Mouse (Mus musculus): ENCODE data around the gene Plekha3. TPM values are rescaled to one million over a fixed set of nuclear protein-coding genes. Genes with fewer than 3 reads are reported as not detected.
A peak's percentile ranks its signal among the peaks of the same experiment; 100 is the strongest.

Plekha3 gene
- polyA plus RNA-seq, 1 experiment = 13.1 TPM

- H3ac ChIP-seq (ENCODE audit: control insufficient read depth, insufficient read length) = no peak overlapping the region
- peaks cover 10% of the 10 kb centered on the region for H3K36me3 ChIP-seq (ENCODE audit: control insufficient read depth, insufficient read depth)
- peak overlapping the region; percentile 91 for H3K4me2 ChIP-seq (ENCODE audit: low read depth)
- H3K79me2 ChIP-seq (ENCODE audit: control insufficient read depth, insufficient read depth) = peaks cover 53% of the 10 kb centered on the region
- H3K27me3 ChIP-seq (ENCODE audit: control insufficient read depth, insufficient read depth, insufficient read length) = no peaks in the 10 kb centered on the region
- H3K4me3 ChIP-seq = peak overlapping the region; percentile 37
- TF ChIP-seq USF1 (IDR thresholded peaks at IDR 0.05; ENCODE audit: low read depth) = no peak
- TF ChIP-seq CEBPB (IDR thresholded peaks at IDR 0.05; ENCODE audit: insufficient read depth, poor library complexity, severe bottlenecking) = peak; percentile 34; the same call in 1 of the 2 replicates
- no peak for TF ChIP-seq MYOG (IDR thresholded peaks at IDR 0.05; ENCODE audit: control insufficient read depth in 1 of 3, insufficient read depth in 1 of 3, insufficient read length in 2 of 3, low read depth in 2 of 3)
- no peak for TF ChIP-seq REST (IDR thresholded peaks at IDR 0.05; ENCODE audit: insufficient read depth, insufficient read length)
- TF ChIP-seq POLR2A (IDR thresholded peaks at IDR 0.05; ENCODE audit: insufficient read length, low read depth) = no peak
- TF ChIP-seq TCF12 (IDR thresholded peaks at IDR 0.05; ENCODE audit: insufficient read depth, poor library complexity, severe bottlenecking) = no peak
These were observed 1.5 kb downstream of the Plekha3 start for GRCm38 (mm10) chr2:76676401-76677226.

- no peaks in the 10 kb centered on the region for H3K27me3 ChIP-seq (ENCODE audit: control insufficient read depth, insufficient read depth, insufficient read length)
- no peak overlapping the region for H3ac ChIP-seq (ENCODE audit: control insufficient read depth, insufficient read length)
- H3K36me3 ChIP-seq (ENCODE audit: control insufficient read depth, insufficient read depth) = peaks cover 31% of the 10 kb centered on the region
- no peak overlapping the region for H3K4me3 ChIP-seq
- H3K79me2 ChIP-seq (ENCODE audit: control insufficient read depth, insufficient read depth) = peaks cover 35% of the 10 kb centered on the region
- H3K4me2 ChIP-seq (ENCODE audit: low read depth) = no peak overlapping the region
- TF ChIP-seq E2F4 (IDR thresholded peaks at IDR 0.05; ENCODE audit: insufficient read depth) (no peak), MYOG (IDR thresholded peaks at IDR 0.05; ENCODE audit: control insufficient read depth in 1 of 3, insufficient read depth in 1 of 3, insufficient read length in 2 of 3, low read depth in 2 of 3) (no peak), SRF (IDR thresholded peaks at IDR 0.05; ENCODE audit: control insufficient read depth, insufficient read length, low read depth) (no peak), REST (IDR thresholded peaks at IDR 0.05; ENCODE audit: insufficient read depth, insufficient read length) (no peak)
These were observed 7.2 kb downstream of the Plekha3 start for GRCm38 (mm10) chr2:76682301-76682700.

- Histone ChIP-seq H3K36me3 (ENCODE audit: control insufficient read depth, insufficient read depth) (peaks cover 23% of the 10 kb centered on the region), H3K79me2 (ENCODE audit: control insufficient read depth, insufficient read depth) (no peaks in the 10 kb centered on the region), H3K27me3 (ENCODE audit: control insufficient read depth, insufficient read depth, insufficient read length) (no peaks in the 10 kb centered on the region), H3K4me3 (no peak overlapping the region), H3K4me2 (ENCODE audit: low read depth) (no peak overlapping the region), H3ac (ENCODE audit: control insufficient read depth, insufficient read length) (no peak overlapping the region)
- no peak for TF ChIP-seq MAX (IDR thresholded peaks at IDR 0.05; ENCODE audit: low read depth)
- peak; percentile 9 to 42 (median 11) for TF ChIP-seq MYOG (IDR thresholded peaks at IDR 0.05; ENCODE audit: control insufficient read depth in 1 of 3, insufficient read depth in 1 of 3, insufficient read length in 2 of 3, low read depth in 2 of 3)
- TF ChIP-seq SRF (IDR thresholded peaks at IDR 0.05; ENCODE audit: control insufficient read depth, insufficient read length, low read depth) = no peak
- TF ChIP-seq TCF12 (IDR thresholded peaks at IDR 0.05; ENCODE audit: insufficient read depth, poor library complexity, severe bottlenecking) = no peak
- peak; percentile 43 to 69 (median 56) for TF ChIP-seq MYOD1 (IDR thresholded peaks at IDR 0.05; ENCODE audit: control insufficient read depth in 1 of 3, insufficient read length in 2 of 3, low read depth in 2 of 3)
These were observed 11.9 kb downstream of the Plekha3 start for GRCm38 (mm10) chr2:76686986-76687385.

GRCm38 (mm10) chr2:76687608-76688007, 12.5 kb downstream of the Plekha3 start:
- H3K36me3 ChIP-seq (ENCODE audit: control insufficient read depth, insufficient read depth) = peaks cover 19% of the 10 kb centered on the region
- TF ChIP-seq POLR2AphosphoS2 (IDR thresholded peaks at IDR 0.05; ENCODE audit: insufficient read length, low read depth) = no peak
- TF ChIP-seq MAX (IDR thresholded peaks at IDR 0.05; ENCODE audit: low read depth) = no peak
- TF ChIP-seq REST (IDR thresholded peaks at IDR 0.05; ENCODE audit: insufficient read depth, insufficient read length) = no peak
- TF ChIP-seq MYOG (IDR thresholded peaks at IDR 0.05; ENCODE audit: control insufficient read depth in 1 of 3, insufficient read depth in 1 of 3, insufficient read length in 2 of 3, low read depth in 2 of 3) = no peak
- no peak for TF ChIP-seq POLR2A (IDR thresholded peaks at IDR 0.05; ENCODE audit: insufficient read length, low read depth)
- TF ChIP-seq TCF3 (IDR thresholded peaks at IDR 0.05; ENCODE audit: insufficient read length, low read depth) = no peak
- TF ChIP-seq USF1 (IDR thresholded peaks at IDR 0.05; ENCODE audit: low read depth) = no peak
- TF ChIP-seq TCF12 (IDR thresholded peaks at IDR 0.05; ENCODE audit: insufficient read depth, poor library complexity, severe bottlenecking) = no peak
- TF ChIP-seq MYOD1 (IDR thresholded peaks at IDR 0.05; ENCODE audit: control insufficient read depth in 1 of 3, insufficient read length in 2 of 3, low read depth in 2 of 3) = no peak
- TF ChIP-seq SRF (IDR thresholded peaks at IDR 0.05; ENCODE audit: control insufficient read depth, insufficient read length, low read depth) = no peak
- TF ChIP-seq CEBPB (IDR thresholded peaks at IDR 0.05; ENCODE audit: insufficient read depth, poor library complexity, severe bottlenecking) = no peak
- TF ChIP-seq E2F4 (IDR thresholded peaks at IDR 0.05; ENCODE audit: insufficient read depth) = no peak
- no peak overlapping the region for H3ac ChIP-seq (ENCODE audit: control insufficient read depth, insufficient read length)
- H3K4me2 ChIP-seq (ENCODE audit: low read depth) = no peak overlapping the region
- no peaks in the 10 kb centered on the region for H3K27me3 ChIP-seq (ENCODE audit: control insufficient read depth, insufficient read depth, insufficient read length)
- no peak overlapping the region for H3K4me3 ChIP-seq
- H3K79me2 ChIP-seq (ENCODE audit: control insufficient read depth, insufficient read depth) = no peaks in the 10 kb centered on the region

GRCm38 (mm10) chr2:76688162-76688561, 13.1 kb downstream of the Plekha3 start:
- no peak for TF ChIP-seq E2F4 (IDR thresholded peaks at IDR 0.05; ENCODE audit: insufficient read depth)
- no peak for TF ChIP-seq MYOG (IDR thresholded peaks at IDR 0.05; ENCODE audit: control insufficient read depth in 1 of 3, insufficient read depth in 1 of 3, insufficient read length in 2 of 3, low read depth in 2 of 3)
- no peak for TF ChIP-seq SRF (IDR thresholded peaks at IDR 0.05; ENCODE audit: control insufficient read depth, insufficient read length, low read depth)
- TF ChIP-seq CEBPB (IDR thresholded peaks at IDR 0.05; ENCODE audit: insufficient read depth, poor library complexity, severe bottlenecking) = no peak
- TF ChIP-seq MAX (IDR thresholded peaks at IDR 0.05; ENCODE audit: low read depth) = no peak
- TF ChIP-seq MYOD1 (IDR thresholded peaks at IDR 0.05; ENCODE audit: control insufficient read depth in 1 of 3, insufficient read length in 2 of 3, low read depth in 2 of 3) = no peak
- TF ChIP-seq POLR2AphosphoS2 (IDR thresholded peaks at IDR 0.05; ENCODE audit: insufficient read length, low read depth) = no peak
- no peak for TF ChIP-seq USF1 (IDR thresholded peaks at IDR 0.05; ENCODE audit: low read depth)
- TF ChIP-seq TCF3 (IDR thresholded peaks at IDR 0.05; ENCODE audit: insufficient read length, low read depth) = no peak
- TF ChIP-seq TCF12 (IDR thresholded peaks at IDR 0.05; ENCODE audit: insufficient read depth, poor library complexity, severe bottlenecking) = no peak
- no peak for TF ChIP-seq REST (IDR thresholded peaks at IDR 0.05; ENCODE audit: insufficient read depth, insufficient read length)
- TF ChIP-seq POLR2A (IDR thresholded peaks at IDR 0.05; ENCODE audit: insufficient read length, low read depth) = no peak

More at GRCm38 (mm10) chr2:76688162-76688561, 13.1 kb downstream of the Plekha3 start:
- Histone ChIP-seq H3K27me3 (ENCODE audit: control insufficient read depth, insufficient read depth, insufficient read length) (no peaks in the 10 kb centered on the region), H3ac (ENCODE audit: control insufficient read depth, insufficient read length) (no peak overlapping the region), H3K4me2 (ENCODE audit: low read depth) (no peak overlapping the region), H3K79me2 (ENCODE audit: control insufficient read depth, insufficient read depth) (no peaks in the 10 kb centered on the region), H3K4me3 (no peak overlapping the region), H3K36me3 (ENCODE audit: control insufficient read depth, insufficient read depth) (peaks cover 16% of the 10 kb centered on the region)

Measured in myocyte (in vitro differentiated cells).